Mouse (Mus musculus) adrenal gland, postnatal 36 days (tissue): Measurements from ENCODE around the gene Haspin. TPM values are rescaled to one million over a fixed set of nuclear protein-coding genes. Genes with fewer than 3 reads are reported as not detected.

Experiments used
- DNase-seq, 2 experiments: peaks; one replicate each; pipeline ENCODE4 v3.0.0; 2021; ENCODE audit warnings: mixed read lengths in 1 of 2
- total RNA-seq, 2 experiments: library from RNA; stranded (reverse); gene quantifications; 2 replicates each; pipeline ENCODE4 v1.2.3; 2021

The Haspin gene
- total RNA-seq, 2 experiments from 2014 or later, result 0.93 to 0.95 TPM

- peak in 1 of 2 experiments; percentile 18 for DNase-seq
Observed at GRCm38 (mm10) chr11:73146026-73146974, 8.2 kb upstream of the Haspin start.

- peak in 1 of 2 experiments; percentile 40 for DNase-seq
Observed at GRCm38 (mm10) chr11:73144261-73144681, 6.2 kb upstream of the Haspin start.

GRCm38 (mm10) chr11:73137116-73137515, 978 bp downstream of the Haspin start:
- DNase-seq, result peak in 1 of 2 experiments; percentile 11

- no peak for DNase-seq
Observed at GRCm38 (mm10) chr11:73136587-73136986, 1.5 kb downstream of the Haspin start.

- DNase-seq, result no peak
Observed at GRCm38 (mm10) chr11:73134222-73134621, 3.9 kb downstream of the Haspin start.

GRCm38 (mm10) chr11:73132999-73133398, 5.1 kb downstream of the Haspin start:
- no peak for DNase-seq

- DNase-seq, result peak in 1 of 2 experiments; percentile 23
Observed at GRCm38 (mm10) chr11:73131020-73131419, 7.1 kb downstream of the Haspin start.

GRCm38 (mm10) chr11:73126495-73126894, 11.6 kb downstream of the Haspin start:
- no peak for DNase-seq

- no peak for DNase-seq
Observed at GRCm38 (mm10) chr11:73111414-73111813, 26.7 kb downstream of the Haspin start.

GRCm38 (mm10) chr11:73109941-73110340, 28.2 kb downstream of the Haspin start:
- DNase-seq, result peak; percentile 12 to 44

GRCm38 (mm10) chr11:73108898-73109625, 29.0 kb downstream of the Haspin start:
- peak in 1 of 2 experiments; percentile 28 for DNase-seq

GRCm38 (mm10) chr11:73108195-73108897, 29.7 kb downstream of the Haspin start:
- DNase-seq, result peak in 1 of 2 experiments; percentile 17

GRCm38 (mm10) chr11:73107358-73107757, 30.7 kb downstream of the Haspin start:
- peak; percentile 63 to 65 for DNase-seq

GRCm38 (mm10) chr11:73105246-73105645, 32.8 kb downstream of the Haspin start:
- no peak for DNase-seq

GRCm38 (mm10) chr11:73101308-73101707, 36.8 kb downstream of the Haspin start:
- no peak for DNase-seq

GRCm38 (mm10) chr11:73099976-73100750, 37.9 kb downstream of the Haspin start:
- DNase-seq, result no peak

GRCm38 (mm10) chr11:73098860-73099259, 39.2 kb downstream of the Haspin start:
- DNase-seq, result no peak

- DNase-seq, result no peak
Observed at GRCm38 (mm10) chr11:73094231-73094995, 43.7 kb downstream of the Haspin start.

GRCm38 (mm10) chr11:73092877-73093276, 45.2 kb downstream of the Haspin start:
- DNase-seq, result peak in 1 of 2 experiments; percentile 25

- DNase-seq, result no peak
Observed at GRCm38 (mm10) chr11:73092057-73092456, 46.0 kb downstream of the Haspin start.

GRCm38 (mm10) chr11:73090826-73091225, 47.3 kb downstream of the Haspin start:
- DNase-seq, result no peak
